Mouse (Mus musculus): ENCODE measurements around the gene Gria3.

- TF ChIP-seq POLR2A (IDR thresholded peaks at IDR 0.05; ENCODE audit: insufficient read depth, low read depth, low read length) (no peak), CTCF (IDR thresholded peaks at IDR 0.05) (no peak)
Observed at GRCm38 (mm10) chrX:41406288-41406687, 5.6 kb downstream of the Gria3 start.
